Mouse (Mus musculus) midbrain, postnatal 0 days (tissue): ENCODE data around the gene Vwa5b1. TPM values are rescaled to one million over a fixed set of nuclear protein-coding genes. Genes with fewer than 3 reads are reported as not detected.

Source experiments
- ATAC-seq: fragments of 200-750 bp; cut with Nextera tagmentation; 2 replicates; pipeline ENCODE4 v1.8.0; 2017; ENCODE audit warnings: moderate number of reproducible peaks, mild to moderate bottlenecking, moderate TSS enrichment, moderate library complexity; ENCODE audit not compliant: low FRiP score
- DNase-seq: peaks from one replicate; pipeline ENCODE4 v3.0.0-alpha.2; 2015; ENCODE audit warnings: low spot score
- H3K27ac ChIP-seq: fragments of 300-500 bp; sonication (generic); 2 replicates; pipeline ENCODE4 v1.5.1; 2014; ENCODE audit warnings: low read depth, mild to moderate bottlenecking, low read length, mixed read lengths
- H3K27me3 ChIP-seq: fragments of 300-500 bp; sonication (generic); 2 replicates; pipeline ENCODE4 v1.6.1; 2014; ENCODE audit warnings: low read length, control low read depth, mixed read lengths; ENCODE audit not compliant: insufficient read depth
- H3K36me3 ChIP-seq: fragments of 300-500 bp; sonication (generic); 2 replicates; pipeline ENCODE4 v1.6.1; 2014; ENCODE audit warnings: low read length, control low read depth, mixed read lengths; ENCODE audit not compliant: insufficient read depth
- H3K4me1 ChIP-seq: fragments of 300-500 bp; sonication (generic); 2 replicates; pipeline ENCODE4 v1.6.1; 2014; ENCODE audit warnings: mild to moderate bottlenecking, control low read depth, antibody characterized with exemption, low read length, mixed read lengths; ENCODE audit not compliant: insufficient read depth
- H3K4me2 ChIP-seq: fragments of 300-500 bp; sonication (generic); 2 replicates; pipeline ENCODE4 v1.6.1; 2014; ENCODE audit warnings: low read depth, mild to moderate bottlenecking, low read length, mixed read lengths; ENCODE audit not compliant: poor library complexity, severe bottlenecking
- H3K4me3 ChIP-seq: fragments of 300-500 bp; sonication (generic); 2 replicates; pipeline ENCODE4 v1.5.1; 2014; ENCODE audit warnings: low read depth, mild to moderate bottlenecking, low read length, moderate library complexity
- H3K9ac ChIP-seq: fragments of 300-500 bp; sonication (generic); replicated peaks from 2 replicates; pipeline ENCODE4 v1.6.1; 2014; ENCODE audit warnings: mild to moderate bottlenecking, low read length, moderate library complexity, mixed read lengths; ENCODE audit not compliant: poor library complexity, severe bottlenecking
- H3K9me3 ChIP-seq: fragments of 300-500 bp; sonication (generic); 2 replicates; pipeline ENCODE4 v1.6.1; 2016; ENCODE audit warnings: low read length, control low read depth
- CTCF ChIP-seq: IDR thresholded peaks from 2 replicates; pipeline ENCODE4 v1.5.1; 2016; ENCODE audit warnings: antibody characterized with exemption, mild to moderate bottlenecking
- WGBS: fragments of 180-500 bp; shearing (Covaris S2); extraction: QIAGEN DNeasy Blood & Tissue Kit; methylation state at CpG from one replicate; pipeline ENCODE4 v1.1.7; 2014; 5-methylcytosine and 5-hydroxymethylcytosine counted together
- polyA plus RNA-seq: library from polyadenylated mRNA; unstranded; fragments of >200 nt; fragmentation: Nextera tagmentation; extraction: Ambion mirVana; gene quantifications from 2 replicates; pipeline ENCODE4 v1.2.1, GENCODE M21; 2015
- total RNA-seq: library from RNA; depleted of rRNA; stranded (reverse); fragments of >200 nt; gene quantifications from 2 replicates; pipeline ENCODE4 v1.2.3, GENCODE M21; 2014; rRNA removed

Vwa5b1 gene
- total and polyA plus RNA-seq, 2 experiments from 2014 or later = 3.1 to 16.9 TPM

- Histone ChIP-seq H3K27ac (peak overlapping the region; percentile 21; the same call in 1 of the 2 replicates), H3K9ac (no peak overlapping the region), H3K4me2 (no peak overlapping the region), H3K36me3 (no peaks in the 10 kb centered on the region), H3K4me3 (no peak overlapping the region), H3K4me1 (peaks cover 11% of the 10 kb centered on the region), H3K27me3 (no peaks in the 10 kb centered on the region), H3K9me3 (no peaks in the 10 kb centered on the region)
- DNase-seq = peak; percentile 37
- ATAC-seq = no peak
- peak; percentile 39 for TF ChIP-seq CTCF
- 43% methylated on average over 7 of the region's 7 CpGs for WGBS
These were observed 111.9 kb downstream of the Vwa5b1 start for GRCm38 (mm10) chr4:138523775-138524174.

GRCm38 (mm10) chr4:138522296-138522695 lies 113.4 kb downstream of the Vwa5b1 start:
- Histone ChIP-seq H3K9me3 (no peaks in the 10 kb centered on the region), H3K27me3 (no peaks in the 10 kb centered on the region), H3K9ac (no peak overlapping the region), H3K36me3 (no peaks in the 10 kb centered on the region), H3K4me2 (no peak overlapping the region), H3K27ac (no peak overlapping the region), H3K4me3 (no peak overlapping the region), H3K4me1 (peaks cover 18% of the 10 kb centered on the region)
- TF ChIP-seq CTCF = no peak
- DNase-seq = peak; percentile 71
- WGBS = 3% methylated on average over 7 of the region's 7 CpGs
- ATAC-seq = no peak

- TF ChIP-seq CTCF = no peak
- Histone ChIP-seq H3K9me3 (no peaks in the 10 kb centered on the region), H3K4me3 (no peak overlapping the region), H3K36me3 (no peaks in the 10 kb centered on the region), H3K9ac (no peak overlapping the region), H3K27ac (peak overlapping the region; percentile 68), H3K27me3 (no peaks in the 10 kb centered on the region), H3K4me2 (0 out of 2 replicates have a peak overlapping the region, but pooled peaks have one; percentile 1), H3K4me1 (peaks cover 16% of the 10 kb centered on the region)
- ATAC-seq (no peak), DNase-seq (peak; percentile 82)
- 13% methylated on average over 9 of the region's 9 CpGs for WGBS
These were observed 118.4 kb downstream of the Vwa5b1 start for GRCm38 (mm10) chr4:138517153-138517789.

- ATAC-seq = no peak
- 90% methylated on average over 3 of the region's 3 CpGs for WGBS
- TF ChIP-seq CTCF = no peak
These were observed 119.2 kb downstream of the Vwa5b1 start for GRCm38 (mm10) chr4:138516448-138516847.

More at GRCm38 (mm10) chr4:138516448-138516847, 119.2 kb downstream of the Vwa5b1 start:
- Histone ChIP-seq H3K4me2 (no peak overlapping the region), H3K27me3 (no peaks in the 10 kb centered on the region), H3K4me1 (peaks cover 13% of the 10 kb centered on the region), H3K27ac (peak overlapping the region; percentile 53; the same call in 1 of the 2 replicates), H3K9ac (no peak overlapping the region), H3K9me3 (no peaks in the 10 kb centered on the region), H3K4me3 (no peak overlapping the region), H3K36me3 (no peaks in the 10 kb centered on the region)
- no peak for DNase-seq

Other genes with a start within 250 kb of the Vwa5b1 start
- gene Fam43b, start 239.4 kb downstream of the Vwa5b1 start, total RNA-seq = 18.7 and 24.0 TPM in 2 replicates
- gene Fam43b, start 239.4 kb downstream of the Vwa5b1 start, polyA plus RNA-seq = 20.1 and 21.6 TPM in 2 replicates
- gene Mul1, start 201.2 kb downstream of the Vwa5b1 start, total RNA-seq = 32.6 and 35.2 TPM in 2 replicates
- gene Mul1, start 201.2 kb downstream of the Vwa5b1 start, polyA plus RNA-seq = 17.6 and 19.2 TPM in 2 replicates
- 50.9 and 55.6 TPM in 2 replicates for gene Camk2n1, start 181.6 kb downstream of the Vwa5b1 start, total RNA-seq
- 25.0 and 29.2 TPM in 2 replicates for gene Camk2n1, start 181.6 kb downstream of the Vwa5b1 start, polyA plus RNA-seq
- gene Pla2g2c, start 88.9 kb upstream of the Vwa5b1 start, total RNA-seq = 0.44 TPM in 1 of 2 replicates, not detected in the other
- 0.54 and 0.57 TPM in 2 replicates for gene Pla2g2c, start 88.9 kb upstream of the Vwa5b1 start, polyA plus RNA-seq
- 5.4 and 9.6 TPM in 2 replicates for gene Ubxn10, start 101.3 kb upstream of the Vwa5b1 start, total RNA-seq
- gene Ubxn10, start 101.3 kb upstream of the Vwa5b1 start, polyA plus RNA-seq = 3.5 and 4.3 TPM in 2 replicates
- 0.33 and 1.9 TPM in 2 replicates for gene Pla2g2f, start 121.7 kb upstream of the Vwa5b1 start, total RNA-seq
- 0.06 TPM in 1 of 2 replicates, not detected in the other for gene Pla2g2f, start 121.7 kb upstream of the Vwa5b1 start, polyA plus RNA-seq
- 0.47 TPM in 1 of 2 replicates, not detected in the other for gene Pla2g2d, start 139.9 kb upstream of the Vwa5b1 start, total RNA-seq
- 0.38 and 0.52 TPM in 2 replicates for gene Pla2g2d, start 139.9 kb upstream of the Vwa5b1 start, polyA plus RNA-seq
- gene Pla2g5, start 227.6 kb upstream of the Vwa5b1 start, total RNA-seq = 0.76 and 2.5 TPM in 2 replicates
- 0.64 and 0.81 TPM in 2 replicates for gene Pla2g5, start 227.6 kb upstream of the Vwa5b1 start, polyA plus RNA-seq
- not detected in 2 replicates for gene Gm13030, start 238.1 kb upstream of the Vwa5b1 start, total RNA-seq
- not detected in 2 replicates for gene Gm13030, start 238.1 kb upstream of the Vwa5b1 start, polyA plus RNA-seq
- gene Pla2g2e, start 242.1 kb upstream of the Vwa5b1 start, total RNA-seq = not detected in 2 replicates
- not detected in 2 replicates for gene Pla2g2e, start 242.1 kb upstream of the Vwa5b1 start, polyA plus RNA-seq